ENCODE assay signal across 8 mouse cellular contexts in the genomic region with DNA sequence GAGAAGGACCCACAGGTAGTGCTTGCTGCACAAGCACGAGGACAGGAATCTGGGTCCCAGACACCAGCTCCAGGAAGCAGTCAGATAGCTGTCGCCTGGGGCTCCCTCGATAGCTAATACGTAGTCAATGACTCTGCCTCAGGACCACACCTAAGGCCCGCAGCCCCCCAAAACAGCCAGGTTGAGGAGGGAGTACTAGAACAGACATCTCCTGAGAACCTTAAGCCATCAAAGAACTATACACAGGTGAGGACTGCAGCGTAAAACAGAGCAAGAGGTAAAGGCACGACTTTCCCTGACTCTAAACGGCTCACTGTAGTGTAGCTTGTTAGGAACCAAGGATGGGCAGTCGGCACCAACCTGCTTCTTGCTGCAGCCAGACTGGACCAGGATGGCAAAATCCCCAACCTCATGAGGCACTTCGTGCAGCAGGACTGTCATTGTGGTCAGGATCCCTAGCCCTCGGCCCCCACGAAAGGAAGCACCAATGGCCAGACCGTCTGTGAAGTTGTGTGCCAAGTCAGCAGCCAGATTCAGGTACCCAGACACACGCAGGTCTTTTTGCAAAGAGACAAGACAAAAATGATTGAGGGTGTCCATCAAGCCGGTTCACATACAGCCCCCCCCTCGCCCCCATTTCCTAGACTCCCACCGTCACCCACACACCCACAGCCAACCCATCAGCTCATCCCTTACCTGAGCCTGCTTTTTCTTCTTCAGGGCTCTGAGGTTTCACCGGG. TPM values are rescaled to one million over a fixed set of nuclear protein-coding genes. Genes with fewer than 3 reads are reported as not detected.
DNase-seq lines count a peak whose midpoint lies in the region; ATAC-seq lines count a peak whose summit lies in the region.

No protein-coding gene starts in this region.

- DNase-seq in heart, postnatal 10 days: no peak
- DNase-seq in embryonic facial prominence, embryonic 10.5 days (ENCODE audit: low spot score): no peak
- DNase-seq in hindbrain, embryonic 10.5 days (ENCODE audit: low spot score): no peak
- DNase-seq in layer of hippocampus, postnatal 14 days (ENCODE audit: low spot score in 2 of 2): no peak
- DNase-seq in gastrocnemius, postnatal 4 days (ENCODE audit: low spot score in 2 of 2): no peak
- no peak for DNase-seq in gastrocnemius, postnatal 36 days

- peak overlapping the region in 1 of 2 experiments; percentile 78; a peak in 1 of 4 replicates for H3K4me3 ChIP-seq in heart, embryonic 14.5 days (ENCODE audit: control insufficient read depth in 1 of 2, insufficient read depth in 1 of 2, low read depth in 1 of 2, low read length in 2 of 2)
- H3K4me3 ChIP-seq in embryonic facial prominence, embryonic 10.5 days: peak overlapping the region; percentile 96
- H3K4me3 ChIP-seq in hindbrain, embryonic 10.5 days: peak overlapping the region; percentile 74
- H3K4me3 ChIP-seq in midbrain, embryonic 12.5 days: peak overlapping the region; percentile 95

- peaks cover 34% of the 10 kb centered on the region for H3K36me3 ChIP-seq in heart, embryonic 14.5 days (ENCODE audit: control insufficient read depth, insufficient read depth, low read length)
- peaks cover 41% of the 10 kb centered on the region for H3K36me3 ChIP-seq in embryonic facial prominence, embryonic 10.5 days (replicated peaks)
- peaks cover 40% of the 10 kb centered on the region for H3K36me3 ChIP-seq in hindbrain, embryonic 10.5 days
- H3K36me3 ChIP-seq in midbrain, embryonic 12.5 days: peaks cover 25% of the 10 kb centered on the region

- 86% methylated on average over 18 of the region's 18 CpGs for WGBS in heart, embryonic 14.5 days
- 88% methylated on average over 18 of the region's 18 CpGs for WGBS in embryonic facial prominence, embryonic 10.5 days
- 90% methylated on average over 18 of the region's 18 CpGs for WGBS in hindbrain, embryonic 10.5 days
- WGBS in midbrain, embryonic 12.5 days: 84% methylated on average over 18 of the region's 18 CpGs

- H3K9me3 ChIP-seq in heart, embryonic 14.5 days (ENCODE audit: control insufficient read depth, low read length): no peaks in the 10 kb centered on the region
- H3K9me3 ChIP-seq in embryonic facial prominence, embryonic 10.5 days: no peaks in the 10 kb centered on the region
- no peaks in the 10 kb centered on the region for H3K9me3 ChIP-seq in hindbrain, embryonic 10.5 days
- no peaks in the 10 kb centered on the region for H3K9me3 ChIP-seq in midbrain, embryonic 12.5 days

- ATAC-seq in heart, embryonic 14.5 days (ENCODE audit: insufficient number of reproducible peaks, insufficient read depth, low FRiP score, low read depth): no peak
- no peak for ATAC-seq in midbrain, embryonic 12.5 days (ENCODE audit: low FRiP score, low read depth)

- no peaks in the 10 kb centered on the region for H3K27me3 ChIP-seq in heart, embryonic 14.5 days (ENCODE audit: control insufficient read depth, insufficient read depth, low read length)
- H3K27me3 ChIP-seq in embryonic facial prominence, embryonic 10.5 days (replicated peaks; ENCODE audit: low read depth, poor library complexity, severe bottlenecking): no peaks in the 10 kb centered on the region
- no peaks in the 10 kb centered on the region for H3K27me3 ChIP-seq in hindbrain, embryonic 10.5 days (ENCODE audit: insufficient read depth, poor library complexity, severe bottlenecking)
- no peaks in the 10 kb centered on the region for H3K27me3 ChIP-seq in midbrain, embryonic 12.5 days

- peak overlapping the region; percentile 81 for H3K4me2 ChIP-seq in heart, embryonic 14.5 days (ENCODE audit: low read length)
- H3K4me2 ChIP-seq in midbrain, embryonic 12.5 days (replicated peaks): peak overlapping the region; percentile 97

- H3K9ac ChIP-seq in heart, embryonic 14.5 days (ENCODE audit: low read length): peak overlapping the region; percentile 92; the same call in 1 of the 2 replicates
- peak overlapping the region; percentile 91 for H3K9ac ChIP-seq in midbrain, embryonic 12.5 days (replicated peaks)

- intact Hi-C loops in heart, postnatal 10 days (cut with DNase I): no loop called here
- intact Hi-C loops in gastrocnemius, postnatal 36 days (cut with DNase I): no loop called here

- H3K27ac ChIP-seq in heart, embryonic 14.5 days (replicated peaks in 1 of 2; ENCODE audit: control insufficient read depth in 1 of 2, insufficient read depth in 1 of 2, low read depth in 2 of 2, low read length in 2 of 2): no peak overlapping the region
- no peak overlapping the region; the same call in 1 of the 2 replicates for H3K27ac ChIP-seq in embryonic facial prominence, embryonic 10.5 days (replicated peaks)
- H3K27ac ChIP-seq in hindbrain, embryonic 10.5 days: peak overlapping the region; percentile 99
- H3K27ac ChIP-seq in midbrain, embryonic 12.5 days (replicated peaks): peak overlapping the region; percentile 96

- peaks cover 27 to 54% of the 10 kb centered on the region in 2 experiments for H3K4me1 ChIP-seq in heart, embryonic 14.5 days (ENCODE audit: control insufficient read depth in 2 of 2, insufficient read depth in 2 of 2, low read length in 2 of 2)
- peaks cover 79% of the 10 kb centered on the region for H3K4me1 ChIP-seq in embryonic facial prominence, embryonic 10.5 days
- H3K4me1 ChIP-seq in hindbrain, embryonic 10.5 days (replicated peaks): peaks cover 83% of the 10 kb centered on the region
- peaks cover 70% of the 10 kb centered on the region for H3K4me1 ChIP-seq in midbrain, embryonic 12.5 days

RNA-seq across cellular contexts. Expression of gene H2-Ke6, which starts 1.5 kb away (rescaled TPM):
- 46.8 and 57.7 TPM in 2 replicates for polyA plus RNA-seq in heart, embryonic 14.5 days (2014; fragmentation: Nextera tagmentation; extraction: Ambion mirVana)
- total RNA-seq in heart, postnatal 10 days (2021): 10 to 100 TPM; 80.8 to 88.1 TPM
- polyA plus RNA-seq in embryonic facial prominence, embryonic 10.5 days (2016; fragmentation: Nextera tagmentation; extraction: Ambion mirVana): 41.4 and 44.8 TPM in 2 replicates
- polyA plus RNA-seq in hindbrain, embryonic 10.5 days (2016; fragmentation: Nextera tagmentation; extraction: Ambion mirVana): 65.5 and 73.0 TPM in 2 replicates
- polyA plus RNA-seq in midbrain, embryonic 12.5 days (2016; fragmentation: Nextera tagmentation; extraction: Ambion mirVana): 110 and 131 TPM in 2 replicates
- 10 to 100 TPM; 48.0 to 48.7 TPM for total RNA-seq in layer of hippocampus, postnatal 14 days (2021)
- 10 to 100 TPM; 60.4 to 61.7 TPM for total RNA-seq in gastrocnemius, postnatal 4 days (2021)
- 10 to 100 TPM; 55.5 to 64.2 TPM for total RNA-seq in gastrocnemius, postnatal 36 days (2021)

RNA-seq across cellular contexts. Expression of gene Slc39a7, which starts 2.2 kb away (rescaled TPM):
- polyA plus RNA-seq in heart, embryonic 14.5 days (2014; fragmentation: Nextera tagmentation; extraction: Ambion mirVana): 48.0 and 53.2 TPM in 2 replicates
- 10 to 100 TPM; 81.7 to 84.4 TPM for total RNA-seq in heart, postnatal 10 days (2021)
- polyA plus RNA-seq in embryonic facial prominence, embryonic 10.5 days (2016; fragmentation: Nextera tagmentation; extraction: Ambion mirVana): 167 and 177 TPM in 2 replicates
- polyA plus RNA-seq in hindbrain, embryonic 10.5 days (2016; fragmentation: Nextera tagmentation; extraction: Ambion mirVana): 188 and 197 TPM in 2 replicates
- 180 and 184 TPM in 2 replicates for polyA plus RNA-seq in midbrain, embryonic 12.5 days (2016; fragmentation: Nextera tagmentation; extraction: Ambion mirVana)
- 10 to 100 TPM; 91.2 to 97.5 TPM for total RNA-seq in layer of hippocampus, postnatal 14 days (2021)
- 100 to 1,000 TPM in 1 of 2 experiments, 10 to 100 TPM in 1; 98.5 to 107 TPM for total RNA-seq in gastrocnemius, postnatal 4 days (2021)
- 10 to 100 TPM; 40.8 to 45.2 TPM for total RNA-seq in gastrocnemius, postnatal 36 days (2021)

RNA-seq across cellular contexts. Expression of gene Rxrb, which starts 2.3 kb away (rescaled TPM):
- 14.2 and 16.4 TPM in 2 replicates for polyA plus RNA-seq in heart, embryonic 14.5 days (2014; fragmentation: Nextera tagmentation; extraction: Ambion mirVana)
- 10 to 100 TPM; 45.4 to 46.7 TPM for total RNA-seq in heart, postnatal 10 days (2021)
- 44.7 and 47.9 TPM in 2 replicates for polyA plus RNA-seq in embryonic facial prominence, embryonic 10.5 days (2016; fragmentation: Nextera tagmentation; extraction: Ambion mirVana)
- 49.1 and 56.4 TPM in 2 replicates for polyA plus RNA-seq in hindbrain, embryonic 10.5 days (2016; fragmentation: Nextera tagmentation; extraction: Ambion mirVana)
- 68.0 and 68.4 TPM in 2 replicates for polyA plus RNA-seq in midbrain, embryonic 12.5 days (2016; fragmentation: Nextera tagmentation; extraction: Ambion mirVana)
- total RNA-seq in layer of hippocampus, postnatal 14 days (2021): 10 to 100 TPM; 70.9 to 72.1 TPM
- total RNA-seq in gastrocnemius, postnatal 4 days (2021): 10 to 100 TPM; 43.6 to 49.4 TPM
- 10 to 100 TPM; 34.5 to 35.3 TPM for total RNA-seq in gastrocnemius, postnatal 36 days (2021)

RNA-seq across cellular contexts. Expression of gene Ring1, which starts 4.8 kb away (rescaled TPM):
- polyA plus RNA-seq in heart, embryonic 14.5 days (2014; fragmentation: Nextera tagmentation; extraction: Ambion mirVana): 5.4 and 7.4 TPM in 2 replicates
- total RNA-seq in heart, postnatal 10 days (2021): 10 to 100 TPM; 16.5 to 17.6 TPM
- 11.0 and 11.6 TPM in 2 replicates for polyA plus RNA-seq in embryonic facial prominence, embryonic 10.5 days (2016; fragmentation: Nextera tagmentation; extraction: Ambion mirVana)
- 12.3 and 17.3 TPM in 2 replicates for polyA plus RNA-seq in hindbrain, embryonic 10.5 days (2016; fragmentation: Nextera tagmentation; extraction: Ambion mirVana)
- polyA plus RNA-seq in midbrain, embryonic 12.5 days (2016; fragmentation: Nextera tagmentation; extraction: Ambion mirVana): 25.2 and 27.0 TPM in 2 replicates
- total RNA-seq in layer of hippocampus, postnatal 14 days (2021): 10 to 100 TPM; 32.5 to 37.8 TPM
- 10 to 100 TPM; 19.3 to 20.9 TPM for total RNA-seq in gastrocnemius, postnatal 4 days (2021)
- 10 to 100 TPM; 11.7 to 12.4 TPM for total RNA-seq in gastrocnemius, postnatal 36 days (2021)

RNA-seq across cellular contexts. Expression of gene Col11a2, which starts 9.9 kb away (rescaled TPM):
- 0.32 and 0.51 TPM in 2 replicates for polyA plus RNA-seq in heart, embryonic 14.5 days (2014; fragmentation: Nextera tagmentation; extraction: Ambion mirVana)
- 1 to 10 TPM; 1.5 to 1.8 TPM for total RNA-seq in heart, postnatal 10 days (2021)
- 1.0 and 1.2 TPM in 2 replicates for polyA plus RNA-seq in embryonic facial prominence, embryonic 10.5 days (2016; fragmentation: Nextera tagmentation; extraction: Ambion mirVana)
- polyA plus RNA-seq in hindbrain, embryonic 10.5 days (2016; fragmentation: Nextera tagmentation; extraction: Ambion mirVana): 0.99 and 1.7 TPM in 2 replicates
- polyA plus RNA-seq in midbrain, embryonic 12.5 days (2016; fragmentation: Nextera tagmentation; extraction: Ambion mirVana): 2.3 and 4.0 TPM in 2 replicates
- 10 to 100 TPM; 26.8 to 27.4 TPM for total RNA-seq in layer of hippocampus, postnatal 14 days (2021)
- total RNA-seq in gastrocnemius, postnatal 4 days (2021): 10 to 100 TPM; 45.4 to 77.3 TPM
- total RNA-seq in gastrocnemius, postnatal 36 days (2021): 1 to 10 TPM; 9.3 to 9.6 TPM

Comparison
In these comparisons a context has a peak if more than half of its experiments do, and no peak if none do; other contexts are left out.
1. H3K27ac ChIP-seq: peak in hindbrain, embryonic 10.5 days (single experiment) and midbrain, embryonic 12.5 days (single experiment); none in heart, embryonic 14.5 days (0 of 2) and embryonic facial prominence, embryonic 10.5 days (single experiment).